Comparison of ENCODE assay signal across 9 mouse cellular contexts in genomic region chr13:52222315-52223097, GRCm38 (mm10).
A peak's percentile ranks its signal among the peaks of the same experiment; 100 is the strongest.
DNase-seq lines count a peak whose midpoint lies in the region; ATAC-seq and TF ChIP-seq lines count a peak whose summit lies in the region.
"Had no signal": no experiment of that assay in that cellular context is flagged by ENCODE, and none has a peak within 500 bp of the region (broad histone marks: within the 10 kb centered on the region; RNA-seq: fewer than 3 reads in every experiment).

No protein-coding gene starts in this region.

- H3K4me1 ChIP-seq in kidney, adult 2 months (ENCODE audit: control insufficient read depth, insufficient read depth, low read length), result 0 out of 2 replicates have a peak, but pooled peaks cover 4% of the 10 kb centered on the region
- H3K4me1 ChIP-seq in embryonic facial prominence, embryonic 11.5 days (ENCODE audit: control insufficient read depth, insufficient read depth, low read length), result peaks cover 5% of the 10 kb centered on the region
- peaks cover 16% of the 10 kb centered on the region; the same call in 1 of the 2 replicates for H3K4me1 ChIP-seq in kidney, embryonic 16.5 days (ENCODE audit: insufficient read depth, low read length)

- peak; percentile 58 for DNase-seq in kidney, adult 2 months
- no peak for DNase-seq in kidney, postnatal 10 days
- DNase-seq in embryonic facial prominence, embryonic 11.5 days (ENCODE audit: low spot score), result peak; percentile 16
- DNase-seq in spleen, adult 18-20 months, result no peak
- DNase-seq in urinary bladder, postnatal 10 days (ENCODE audit: low spot score), result no peak
- DNase-seq in left cerebral cortex, adult 18-20 months (ENCODE audit: low spot score in 2 of 2), result no peak

- H3K27me3 ChIP-seq in kidney, adult 2 months (replicated peaks; ENCODE audit: control insufficient read depth, insufficient read depth, low read length), result no peaks in the 10 kb centered on the region
- H3K27me3 ChIP-seq in embryonic facial prominence, embryonic 11.5 days (ENCODE audit: control insufficient read depth, insufficient read depth, low read length), result no peaks in the 10 kb centered on the region
- H3K27me3 ChIP-seq in kidney, embryonic 16.5 days (ENCODE audit: insufficient read depth, low read length), result no peaks in the 10 kb centered on the region

- TF ChIP-seq POLR2A in kidney, adult 2 months (IDR thresholded peaks at IDR 0.05; ENCODE audit: low read depth, low read length), result no peak

- TF ChIP-seq CTCF in kidney, adult 2 months (conservative IDR thresholded peaks at IDR 0.05; ENCODE audit: insufficient read depth, insufficient read length, low read depth, low read length), result no peak

- H3K27ac ChIP-seq in kidney, adult 2 months (ENCODE audit: insufficient read depth, low read depth, low read length), result no peak overlapping the region
- H3K27ac ChIP-seq in embryonic facial prominence, embryonic 11.5 days (replicated peaks; ENCODE audit: low read depth, low read length), result no peak overlapping the region
- no peak overlapping the region for H3K27ac ChIP-seq in kidney, embryonic 16.5 days (ENCODE audit: low read length)

- H3K36me3 ChIP-seq in kidney, adult 2 months (ENCODE audit: control insufficient read depth, insufficient read depth, low read length), result no peaks in the 10 kb centered on the region
- no peaks in the 10 kb centered on the region for H3K36me3 ChIP-seq in embryonic facial prominence, embryonic 11.5 days (replicated peaks; ENCODE audit: control insufficient read depth, insufficient read depth, low read depth, low read length)
- no peaks in the 10 kb centered on the region for H3K36me3 ChIP-seq in kidney, embryonic 16.5 days (ENCODE audit: insufficient read depth, low read length)

- 49% methylated on average over 11 of the region's 11 CpGs for WGBS in kidney, adult 2 months
- 23% methylated on average over 11 of the region's 11 CpGs for WGBS in embryonic facial prominence, embryonic 11.5 days
- 39% methylated on average over 11 of the region's 11 CpGs for WGBS in kidney, embryonic 16.5 days

- ATAC-seq in embryonic facial prominence, embryonic 11.5 days (replicated peaks; ENCODE audit: insufficient number of reproducible peaks, low FRiP score, low TSS enrichment, low read depth), result no peak
- ATAC-seq in kidney, embryonic 16.5 days (ENCODE audit: low FRiP score, low TSS enrichment), result peak; percentile 69; the same call in 1 of the 2 replicates
- ATAC-seq in megakaryocyte-erythroid progenitor cell, adult 5-6 weeks (replicated peaks; ENCODE audit: low FRiP score, low TSS enrichment, poor library complexity, severe bottlenecking), result peak; percentile 41

- no peak overlapping the region for H3K9ac ChIP-seq in embryonic facial prominence, embryonic 11.5 days (replicated peaks; ENCODE audit: low read length)
- no peak overlapping the region; the same call in 1 of the 2 replicates for H3K9ac ChIP-seq in kidney, embryonic 16.5 days (replicated peaks; ENCODE audit: low read length)

- H3K4me2 ChIP-seq in embryonic facial prominence, embryonic 11.5 days (ENCODE audit: low read depth, low read length), result no peak overlapping the region
- no peak overlapping the region for H3K4me2 ChIP-seq in kidney, embryonic 16.5 days (replicated peaks; ENCODE audit: low read depth, low read length)

- H3K9me3 ChIP-seq in embryonic facial prominence, embryonic 11.5 days (replicated peaks; ENCODE audit: control insufficient read depth, low read length), result no peaks in the 10 kb centered on the region
- H3K9me3 ChIP-seq in kidney, embryonic 16.5 days (ENCODE audit: low read length), result no peaks in the 10 kb centered on the region

- H3K4me3 ChIP-seq in kidney, adult 2 months (ENCODE audit: insufficient read depth, low read depth, low read length), result no peak overlapping the region
- H3K4me3 ChIP-seq in embryonic facial prominence, embryonic 11.5 days (ENCODE audit: low read depth, low read length), result no peak overlapping the region
- H3K4me3 ChIP-seq in kidney, embryonic 16.5 days (ENCODE audit: low read length), result no peak overlapping the region
- H3K4me3 ChIP-seq: erythroblast, embryonic 14.5 days had no signal

Comparison
In these comparisons a context has a peak if more than half of its experiments do, and no peak if none do; other contexts are left out.
1. DNase-seq: peak in kidney, adult 2 months (single experiment) and embryonic facial prominence, embryonic 11.5 days (single experiment); none in kidney, postnatal 10 days (single experiment), spleen, adult 18-20 months (0 of 2), urinary bladder, postnatal 10 days (single experiment) and left cerebral cortex, adult 18-20 months (0 of 2).